Mouse (Mus musculus) kidney, embryonic 14.5 days (tissue): ENCODE measurements around the gene Spn. TPM values are rescaled to one million over a fixed set of nuclear protein-coding genes. Genes with fewer than 3 reads are reported as not detected.

Source experiments
- ATAC-seq: fragments of 200-750 bp; cut with Nextera tagmentation; 2 replicates; pipeline ENCODE4 v1.8.0; 2017; ENCODE audit warnings: moderate number of reproducible peaks, mild to moderate bottlenecking, moderate TSS enrichment, moderate library complexity; ENCODE audit not compliant: low FRiP score, low TSS enrichment
- H3K27ac ChIP-seq: fragments of 300-500 bp; sonication (generic); 2 replicates; pipeline ENCODE4 v1.5.1; 2014; ENCODE audit warnings: low read depth, mild to moderate bottlenecking, low read length, moderate library complexity, mixed read lengths
- H3K27me3 ChIP-seq: fragments of 300-500 bp; sonication (generic); 2 replicates; pipeline ENCODE4 v1.6.1; 2014; ENCODE audit warnings: mild to moderate bottlenecking, low read length; ENCODE audit not compliant: control insufficient read depth, insufficient read depth
- H3K36me3 ChIP-seq: fragments of 300-500 bp; sonication (generic); 2 replicates; pipeline ENCODE4 v1.6.1; 2014; ENCODE audit warnings: low read length, mixed read lengths; ENCODE audit not compliant: control insufficient read depth, insufficient read depth
- H3K4me1 ChIP-seq: fragments of 300-500 bp; sonication (generic); 2 replicates; pipeline ENCODE4 v1.6.1; 2014; ENCODE audit warnings: low read length, mixed read lengths; ENCODE audit not compliant: control insufficient read depth, insufficient read depth
- H3K4me2 ChIP-seq: fragments of 300-500 bp; sonication (generic); replicated peaks from 2 replicates; pipeline ENCODE4 v1.6.1; 2014; ENCODE audit warnings: low read depth, mild to moderate bottlenecking, low read length
- H3K4me3 ChIP-seq: fragments of 300-500 bp; sonication (generic); 2 replicates; pipeline ENCODE4 v1.5.1; 2014; ENCODE audit warnings: mild to moderate bottlenecking, low read length
- H3K9ac ChIP-seq: fragments of 300-500 bp; sonication (generic); 2 replicates; pipeline ENCODE4 v1.6.1; 2014; ENCODE audit warnings: low read depth, mild to moderate bottlenecking, low read length, moderate library complexity
- H3K9me3 ChIP-seq: fragments of 300-500 bp; sonication (generic); 2 replicates; pipeline ENCODE4 v1.6.1; 2016; ENCODE audit warnings: low read length; ENCODE audit not compliant: control insufficient read depth
- WGBS: fragments of 180-500 bp; shearing (Covaris S2); extraction: QIAGEN DNeasy Blood & Tissue Kit; methylation state at CpG from one replicate; pipeline ENCODE4 v1.1.7; 2014; 5-methylcytosine and 5-hydroxymethylcytosine counted together
- polyA plus RNA-seq: library from polyadenylated mRNA; unstranded; fragments of >200 nt; fragmentation: Nextera tagmentation; extraction: Ambion mirVana; gene quantifications from 2 replicates; pipeline ENCODE4 v1.2.1, GENCODE M21; 2014

Spn gene
- polyA plus RNA-seq, 1 experiment from 2014 or later, result 0.14 TPM

GRCm38 (mm10) chr7:127166501-127166900 is 28.9 kb upstream of the Spn start:
- Histone ChIP-seq H3K9ac (no peak overlapping the region), H3K27me3 (no peaks in the 10 kb centered on the region), H3K36me3 (no peaks in the 10 kb centered on the region), H3K9me3 (no peaks in the 10 kb centered on the region), H3K4me3 (no peak overlapping the region), H3K4me2 (no peak overlapping the region), H3K4me1 (no peaks in the 10 kb centered on the region), H3K27ac (no peak overlapping the region)
- WGBS, result 86% methylated on average over 5 of the region's 5 CpGs
- ATAC-seq, result no peak

DNA sequence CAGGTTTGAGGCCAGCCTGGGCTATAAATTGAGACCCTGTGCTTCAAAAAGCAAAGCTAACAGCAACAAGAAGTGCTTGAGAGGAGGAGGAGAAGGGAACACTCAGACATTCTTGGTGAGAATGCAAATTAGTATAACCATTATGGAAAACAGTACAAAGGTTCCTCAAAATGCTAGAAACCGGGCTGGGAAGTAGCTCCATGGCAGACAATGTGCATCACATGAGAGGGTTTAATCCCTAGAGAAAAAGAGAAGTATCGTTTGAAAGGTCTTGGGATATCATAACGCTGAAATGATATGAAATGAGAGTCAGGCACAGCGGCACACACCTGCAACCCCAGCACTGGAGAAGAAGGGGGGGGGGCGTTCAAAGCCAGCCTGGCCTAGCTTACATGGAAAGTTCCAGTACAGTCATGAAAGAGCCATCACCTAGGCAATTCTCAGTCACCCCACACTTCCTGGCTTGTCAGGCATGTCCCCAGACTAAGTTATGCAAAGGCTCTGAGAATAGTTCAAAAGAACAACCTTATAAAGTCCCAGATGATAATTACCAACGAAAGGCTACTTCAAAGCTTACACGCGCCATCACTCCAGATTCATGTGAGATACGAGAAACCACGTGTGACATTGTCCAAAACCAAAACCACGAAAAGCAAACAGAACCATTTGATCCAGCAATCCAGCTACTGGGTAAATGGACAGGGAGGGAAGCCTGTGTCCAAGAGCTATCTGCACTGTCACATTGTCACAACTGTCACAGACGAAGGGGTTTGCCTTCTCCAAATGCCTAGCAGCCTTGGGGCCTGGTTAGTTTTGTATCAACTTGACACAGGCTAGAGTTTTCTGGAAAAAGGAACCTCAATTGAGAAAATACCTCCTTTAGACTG is 28.2 kb upstream of the Spn start:
- H3K4me2 ChIP-seq, result no peak overlapping the region
- H3K4me1 ChIP-seq, result no peaks in the 10 kb centered on the region
- no peak for ATAC-seq
- no peaks in the 10 kb centered on the region for H3K9me3 ChIP-seq
- no peaks in the 10 kb centered on the region for H3K27me3 ChIP-seq
- WGBS, result 79% methylated on average over 12 of the region's 12 CpGs
- H3K27ac ChIP-seq, result no peak overlapping the region
- no peaks in the 10 kb centered on the region for H3K36me3 ChIP-seq
- H3K9ac ChIP-seq, result no peak overlapping the region
- H3K4me3 ChIP-seq, result no peak overlapping the region

- Histone ChIP-seq H3K9me3 (no peaks in the 10 kb centered on the region), H3K9ac (no peak overlapping the region), H3K27me3 (no peaks in the 10 kb centered on the region), H3K4me2 (no peak overlapping the region), H3K4me1 (no peaks in the 10 kb centered on the region), H3K36me3 (no peaks in the 10 kb centered on the region), H3K4me3 (no peak overlapping the region), H3K27ac (no peak overlapping the region)
- ATAC-seq, result no peak
- WGBS, result 87% methylated on average over 4 of the region's 4 CpGs
These were observed 26.4 kb upstream of the Spn start for GRCm38 (mm10) chr7:127164002-127164401.

GRCm38 (mm10) chr7:127162546-127162945 is 24.9 kb upstream of the Spn start:
- H3K27me3 ChIP-seq, result no peaks in the 10 kb centered on the region
- no peaks in the 10 kb centered on the region for H3K36me3 ChIP-seq
- no peak overlapping the region for H3K9ac ChIP-seq
- H3K4me3 ChIP-seq, result no peak overlapping the region
- H3K27ac ChIP-seq, result no peak overlapping the region
- H3K4me1 ChIP-seq, result no peaks in the 10 kb centered on the region
- WGBS, result 87% methylated on average over 5 of the region's 5 CpGs
- no peak overlapping the region for H3K4me2 ChIP-seq
- ATAC-seq, result no peak
- H3K9me3 ChIP-seq, result no peaks in the 10 kb centered on the region

DNA sequence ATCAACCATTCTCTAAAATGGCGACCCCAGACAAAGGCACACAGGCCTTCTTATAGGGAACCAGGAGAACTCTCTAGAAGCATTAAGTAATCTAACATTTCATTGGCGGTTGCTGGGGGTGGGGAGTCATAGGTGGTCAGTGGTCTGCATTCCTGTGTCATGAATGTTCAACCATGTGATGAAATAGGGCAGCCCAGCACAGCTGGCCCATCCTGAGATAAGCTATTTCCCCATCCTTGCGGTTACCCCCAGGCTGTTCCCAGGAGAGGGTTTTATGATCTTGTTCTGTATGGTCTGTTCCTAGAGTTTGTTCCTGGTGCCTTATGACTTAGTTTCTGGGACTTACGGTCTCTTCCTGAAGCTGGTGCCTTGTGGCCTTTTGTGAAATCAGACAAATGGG is 19.9 kb upstream of the Spn start:
- H3K9me3 ChIP-seq, result no peaks in the 10 kb centered on the region
- H3K36me3 ChIP-seq, result no peaks in the 10 kb centered on the region
- H3K27ac ChIP-seq, result no peak overlapping the region
- no peak for ATAC-seq
- no peaks in the 10 kb centered on the region for H3K4me1 ChIP-seq
- H3K4me3 ChIP-seq, result no peak overlapping the region
- H3K9ac ChIP-seq, result no peak overlapping the region
- WGBS, result 89% methylated on average over 4 of the region's 4 CpGs
- no peaks in the 10 kb centered on the region for H3K27me3 ChIP-seq
- H3K4me2 ChIP-seq, result no peak overlapping the region

- no peak overlapping the region for H3K4me2 ChIP-seq
- no peaks in the 10 kb centered on the region for H3K9me3 ChIP-seq
- H3K36me3 ChIP-seq, result no peaks in the 10 kb centered on the region
- no peak overlapping the region for H3K9ac ChIP-seq
- no peak overlapping the region for H3K27ac ChIP-seq
- H3K27me3 ChIP-seq, result no peaks in the 10 kb centered on the region
- H3K4me3 ChIP-seq, result no peak overlapping the region
- 69% methylated on average over 3 of the region's 3 CpGs for WGBS
- no peak for ATAC-seq
- no peaks in the 10 kb centered on the region for H3K4me1 ChIP-seq
These were observed 15.9 kb upstream of the Spn start for GRCm38 (mm10) chr7:127153477-127153876.

GRCm38 (mm10) chr7:127152464-127152863 is 14.8 kb upstream of the Spn start:
- H3K36me3 ChIP-seq, result no peaks in the 10 kb centered on the region
- no peak for ATAC-seq
- H3K27ac ChIP-seq, result no peak overlapping the region
- 91% methylated on average over 6 of the region's 6 CpGs for WGBS
- no peak overlapping the region for H3K4me2 ChIP-seq
- H3K4me1 ChIP-seq, result no peaks in the 10 kb centered on the region
- H3K27me3 ChIP-seq, result no peaks in the 10 kb centered on the region
- no peak overlapping the region for H3K9ac ChIP-seq
- no peaks in the 10 kb centered on the region for H3K9me3 ChIP-seq
- no peak overlapping the region for H3K4me3 ChIP-seq

GRCm38 (mm10) chr7:127147901-127148300 is 10.3 kb upstream of the Spn start:
- ATAC-seq, result no peak
- H3K27me3 ChIP-seq, result no peaks in the 10 kb centered on the region
- H3K9me3 ChIP-seq, result no peaks in the 10 kb centered on the region

GRCm38 (mm10) chr7:127146267-127146603 is 8.6 kb upstream of the Spn start:
- Histone ChIP-seq H3K27ac (no peak overlapping the region), H3K4me2 (no peak overlapping the region), H3K27me3 (no peaks in the 10 kb centered on the region), H3K4me3 (no peak overlapping the region), H3K4me1 (no peaks in the 10 kb centered on the region), H3K36me3 (no peaks in the 10 kb centered on the region), H3K9me3 (no peaks in the 10 kb centered on the region), H3K9ac (no peak overlapping the region)
- ATAC-seq, result no peak
- 70% methylated on average over 2 of the region's 2 CpGs for WGBS

More at GRCm38 (mm10) chr7:127147901-127148300, 10.3 kb upstream of the Spn start:
- no peaks in the 10 kb centered on the region for H3K4me1 ChIP-seq
- no peaks in the 10 kb centered on the region for H3K36me3 ChIP-seq
- H3K4me2 ChIP-seq, result no peak overlapping the region
- no peak overlapping the region for H3K27ac ChIP-seq
- WGBS, result 74% methylated on average over 3 of the region's 3 CpGs
- H3K4me3 ChIP-seq, result no peak overlapping the region
- H3K9ac ChIP-seq, result no peak overlapping the region
